9 mouse cellular contexts compared by ENCODE assay signal in genomic region chr2:92427882-92428281, GRCm38 (mm10). TPM values are rescaled to one million over a fixed set of nuclear protein-coding genes. Genes with fewer than 3 reads are reported as not detected.
DNase-seq lines count a peak whose midpoint lies in the region; ATAC-seq and TF ChIP-seq lines count a peak whose summit lies in the region.
"Had no signal": no experiment of that assay in that cellular context is flagged by ENCODE, and none has a peak within 500 bp of the region (broad histone marks: within the 10 kb centered on the region; RNA-seq: fewer than 3 reads in every experiment).

No protein-coding gene starts in this region.

- WGBS in neural tube, embryonic 13.5 days, result 69% methylated on average over 6 of the region's 6 CpGs
- WGBS in forebrain, embryonic 16.5 days, result 33% methylated on average over 6 of the region's 6 CpGs
- WGBS in heart, postnatal 0 days, result 27% methylated on average over 6 of the region's 6 CpGs
- 34% methylated on average over 6 of the region's 6 CpGs for WGBS in lung, embryonic 14.5 days
- 46% methylated on average over 6 of the region's 6 CpGs for WGBS in stomach, embryonic 14.5 days

- DNase-seq in neural tube, embryonic 10.5 days (ENCODE audit: extremely low spot score, low spot score), result no peak
- DNase-seq in heart, postnatal 0 days (ENCODE audit: low spot score), result peak; percentile 92
- peak; percentile 75 to 88 for DNase-seq in layer of hippocampus, adult 2 months (ENCODE audit: low spot score in 2 of 2)
- DNase-seq in lung, embryonic 14.5 days, result peak; percentile 86

- no peak overlapping the region for H3K4me3 ChIP-seq in neural tube, embryonic 13.5 days
- H3K4me3 ChIP-seq in forebrain, embryonic 16.5 days (replicated peaks; ENCODE audit: low read length), result no peak overlapping the region
- H3K4me3 ChIP-seq in heart, postnatal 0 days (ENCODE audit: low read depth, low read length), result no peak overlapping the region
- H3K4me3 ChIP-seq in layer of hippocampus, adult 2 months, result no peak overlapping the region; the same call in 1 of the 2 replicates
- no peak overlapping the region for H3K4me3 ChIP-seq in lung, embryonic 14.5 days (ENCODE audit: low read depth, low read length)
- no peak overlapping the region for H3K4me3 ChIP-seq in stomach, embryonic 14.5 days (ENCODE audit: low read depth, low read length)

- no peaks in the 10 kb centered on the region for H3K27me3 ChIP-seq in neural tube, embryonic 13.5 days
- no peaks in the 10 kb centered on the region for H3K27me3 ChIP-seq in forebrain, embryonic 16.5 days (replicated peaks; ENCODE audit: control insufficient read depth, insufficient read depth, low read length)
- no peaks in the 10 kb centered on the region for H3K27me3 ChIP-seq in heart, postnatal 0 days (ENCODE audit: control insufficient read depth, insufficient read depth, low read length)
- H3K27me3 ChIP-seq in lung, embryonic 14.5 days (ENCODE audit: insufficient read depth, low read length), result no peaks in the 10 kb centered on the region
- H3K27me3 ChIP-seq in stomach, embryonic 14.5 days (ENCODE audit: control insufficient read depth, insufficient read depth, low read length), result no peaks in the 10 kb centered on the region

- no peak overlapping the region; the same call in 1 of the 2 replicates for H3K27ac ChIP-seq in neural tube, embryonic 13.5 days (replicated peaks)
- H3K27ac ChIP-seq in forebrain, embryonic 16.5 days (ENCODE audit: low read length), result 0 out of 2 replicates have a peak overlapping the region, but pooled peaks have one; percentile 9
- H3K27ac ChIP-seq in heart, postnatal 0 days (ENCODE audit: low read depth), result peak overlapping the region; percentile 90
- H3K27ac ChIP-seq in layer of hippocampus, adult 2 months, result peak overlapping the region; percentile 94
- peak overlapping the region; percentile 61 for H3K27ac ChIP-seq in lung, embryonic 14.5 days (ENCODE audit: low read depth)
- H3K27ac ChIP-seq in stomach, embryonic 14.5 days (ENCODE audit: low read length), result peak overlapping the region; percentile 71; the same call in 1 of the 2 replicates

- no peak for TF ChIP-seq EP300 in heart, postnatal 0 days (IDR thresholded peaks at IDR 0.05; ENCODE audit: low read depth)

- ATAC-seq in neural tube, embryonic 13.5 days (ENCODE audit: low read depth), result no peak
- ATAC-seq in forebrain, embryonic 16.5 days, result peak; percentile 34
- ATAC-seq in heart, postnatal 0 days (ENCODE audit: insufficient read depth, low read depth), result peak; percentile 57
- peak; percentile 72 for ATAC-seq in lung, embryonic 14.5 days (ENCODE audit: insufficient read depth)
- peak; percentile 80 for ATAC-seq in stomach, embryonic 14.5 days (ENCODE audit: insufficient number of reproducible peaks, insufficient read depth, low FRiP score, low read depth)
- no peak for ATAC-seq in monocyte, adult 5-6 weeks (replicated peaks; ENCODE audit: insufficient number of reproducible peaks, low FRiP score, low TSS enrichment, poor library complexity, severe bottlenecking)

- H3K4me1 ChIP-seq in neural tube, embryonic 13.5 days (replicated peaks), result peaks cover 98% of the 10 kb centered on the region
- peaks cover 72% of the 10 kb centered on the region for H3K4me1 ChIP-seq in forebrain, embryonic 16.5 days (replicated peaks; ENCODE audit: control insufficient read depth, insufficient read depth, low read length)
- peaks cover 91% of the 10 kb centered on the region for H3K4me1 ChIP-seq in heart, postnatal 0 days (ENCODE audit: control insufficient read depth, insufficient read depth)
- H3K4me1 ChIP-seq in lung, embryonic 14.5 days (ENCODE audit: insufficient read depth), result peaks cover 48% of the 10 kb centered on the region
- H3K4me1 ChIP-seq in stomach, embryonic 14.5 days (ENCODE audit: control insufficient read depth, insufficient read depth, low read length), result peaks cover 67% of the 10 kb centered on the region

- TF ChIP-seq CTCF in heart, postnatal 0 days (IDR thresholded peaks at IDR 0.05; ENCODE audit: low read depth), result no peak; the same call in 1 of the 2 replicates
- TF ChIP-seq CTCF in layer of hippocampus, adult 2 months (conservative IDR thresholded peaks at IDR 0.05), result no peak
- no peak for TF ChIP-seq CTCF in lung, embryonic 14.5 days (IDR thresholded peaks at IDR 0.05; ENCODE audit: low read depth)

- no peaks in the 10 kb centered on the region for H3K9me3 ChIP-seq in neural tube, embryonic 13.5 days
- H3K9me3 ChIP-seq in forebrain, embryonic 16.5 days (ENCODE audit: control insufficient read depth, low read length), result no peaks in the 10 kb centered on the region
- no peaks in the 10 kb centered on the region for H3K9me3 ChIP-seq in heart, postnatal 0 days (replicated peaks; ENCODE audit: control insufficient read depth, low read length)
- no peaks in the 10 kb centered on the region for H3K9me3 ChIP-seq in lung, embryonic 14.5 days (ENCODE audit: low read depth, low read length)
- no peaks in the 10 kb centered on the region for H3K9me3 ChIP-seq in stomach, embryonic 14.5 days (ENCODE audit: control insufficient read depth, low read depth, low read length)
- H3K9me3 ChIP-seq: G1E had no signal

- 0 out of 2 replicates have a peak overlapping the region, but pooled peaks have one; percentile 4 for H3K9ac ChIP-seq in neural tube, embryonic 13.5 days
- H3K9ac ChIP-seq in forebrain, embryonic 16.5 days (replicated peaks; ENCODE audit: low read depth, low read length), result no peak overlapping the region
- H3K9ac ChIP-seq in heart, postnatal 0 days (replicated peaks; ENCODE audit: low read depth, low read length), result peak overlapping the region; percentile 32; the same call in 1 of the 2 replicates
- no peak overlapping the region for H3K9ac ChIP-seq in lung, embryonic 14.5 days
- H3K9ac ChIP-seq in stomach, embryonic 14.5 days (replicated peaks; ENCODE audit: low read depth, low read length), result no peak overlapping the region

- H3K36me3 ChIP-seq in neural tube, embryonic 13.5 days, result peaks cover 23% of the 10 kb centered on the region
- peaks cover 4% of the 10 kb centered on the region; the same call in 1 of the 2 replicates for H3K36me3 ChIP-seq in forebrain, embryonic 16.5 days (ENCODE audit: control insufficient read depth, insufficient read depth)
- peaks cover 11% of the 10 kb centered on the region; the same call in 1 of the 2 replicates for H3K36me3 ChIP-seq in heart, postnatal 0 days (replicated peaks; ENCODE audit: control insufficient read depth, insufficient read depth, low read length)
- H3K36me3 ChIP-seq in lung, embryonic 14.5 days (ENCODE audit: insufficient read depth), result peaks cover 33% of the 10 kb centered on the region
- H3K36me3 ChIP-seq in stomach, embryonic 14.5 days (ENCODE audit: control insufficient read depth, insufficient read depth, low read length), result peaks cover 2% of the 10 kb centered on the region

- H3K4me2 ChIP-seq in neural tube, embryonic 13.5 days, result no peak overlapping the region
- H3K4me2 ChIP-seq in forebrain, embryonic 16.5 days (ENCODE audit: low read length), result no peak overlapping the region
- peak overlapping the region; percentile 8; the same call in 1 of the 2 replicates for H3K4me2 ChIP-seq in heart, postnatal 0 days (ENCODE audit: low read depth, low read length)
- H3K4me2 ChIP-seq in lung, embryonic 14.5 days, result 0 out of 2 replicates have a peak overlapping the region, but pooled peaks have one; percentile 3
- H3K4me2 ChIP-seq in stomach, embryonic 14.5 days (replicated peaks; ENCODE audit: low read depth, low read length), result no peak overlapping the region

RNA-seq across cellular contexts. Expression of gene Cry2, which starts 6.0 kb away (rescaled TPM):
- 35.9 and 37.7 TPM in 2 replicates for polyA plus RNA-seq in neural tube, embryonic 13.5 days (2015; fragmentation: Nextera tagmentation; extraction: Ambion mirVana)
- polyA plus RNA-seq in forebrain, embryonic 16.5 days (2015; fragmentation: Nextera tagmentation; extraction: Ambion mirVana), result 40.1 and 46.8 TPM in 2 replicates
- 9.5 and 15.3 TPM in 2 replicates for total RNA-seq in heart, postnatal 0 days (2014; rRNA removed; ENCODE audit: low replicate concordance)
- polyA plus RNA-seq in heart, postnatal 0 days (2015; fragmentation: Nextera tagmentation; extraction: Ambion mirVana), result 14.0 and 17.3 TPM in 2 replicates
- 100 to 1,000 TPM; 105 to 108 TPM for total RNA-seq in layer of hippocampus, adult 2 months (2021)
- 19.9 and 22.0 TPM in 2 replicates for polyA plus RNA-seq in lung, embryonic 14.5 days (2014; fragmentation: Nextera tagmentation; extraction: Ambion mirVana)
- 24.2 and 25.7 TPM in 2 replicates for polyA plus RNA-seq in stomach, embryonic 14.5 days (2014; fragmentation: Nextera tagmentation; extraction: Ambion mirVana)
- 4.2 to 10.6 TPM (median 7.3 TPM) in 3 replicates for total RNA-seq in monocyte, adult 5-6 weeks (2017)

RNA-seq across cellular contexts. Expression of gene Mapk8ip1, which starts 26.8 kb away (rescaled TPM):
- polyA plus RNA-seq in neural tube, embryonic 13.5 days (2015; fragmentation: Nextera tagmentation; extraction: Ambion mirVana), result 138 and 152 TPM in 2 replicates
- polyA plus RNA-seq in forebrain, embryonic 16.5 days (2015; fragmentation: Nextera tagmentation; extraction: Ambion mirVana), result 101 TPM in 2 replicates
- total RNA-seq in heart, postnatal 0 days (2014; rRNA removed; ENCODE audit: low replicate concordance), result 5.6 and 8.4 TPM in 2 replicates
- 2.7 and 3.1 TPM in 2 replicates for polyA plus RNA-seq in heart, postnatal 0 days (2015; fragmentation: Nextera tagmentation; extraction: Ambion mirVana)
- 100 to 1,000 TPM; 338 to 354 TPM for total RNA-seq in layer of hippocampus, adult 2 months (2021)
- 6.2 TPM in 2 replicates for polyA plus RNA-seq in lung, embryonic 14.5 days (2014; fragmentation: Nextera tagmentation; extraction: Ambion mirVana)
- polyA plus RNA-seq in stomach, embryonic 14.5 days (2014; fragmentation: Nextera tagmentation; extraction: Ambion mirVana), result 11.3 and 12.7 TPM in 2 replicates
- not detected in 3 replicates for total RNA-seq in monocyte, adult 5-6 weeks (2017)

RNA-seq across cellular contexts. Expression of gene Slc35c1, which starts 32.5 kb away (rescaled TPM):
- polyA plus RNA-seq in neural tube, embryonic 13.5 days (2015; fragmentation: Nextera tagmentation; extraction: Ambion mirVana), result 12.3 and 13.1 TPM in 2 replicates
- 10.6 and 12.7 TPM in 2 replicates for polyA plus RNA-seq in forebrain, embryonic 16.5 days (2015; fragmentation: Nextera tagmentation; extraction: Ambion mirVana)
- total RNA-seq in heart, postnatal 0 days (2014; rRNA removed; ENCODE audit: low replicate concordance), result 2.7 and 4.6 TPM in 2 replicates
- 5.0 and 5.1 TPM in 2 replicates for polyA plus RNA-seq in heart, postnatal 0 days (2015; fragmentation: Nextera tagmentation; extraction: Ambion mirVana)
- 10 to 100 TPM; 14.0 to 15.7 TPM for total RNA-seq in layer of hippocampus, adult 2 months (2021)
- polyA plus RNA-seq in lung, embryonic 14.5 days (2014; fragmentation: Nextera tagmentation; extraction: Ambion mirVana), result 14.7 and 16.9 TPM in 2 replicates
- polyA plus RNA-seq in stomach, embryonic 14.5 days (2014; fragmentation: Nextera tagmentation; extraction: Ambion mirVana), result 19.2 and 21.7 TPM in 2 replicates
- 9.0 to 24.2 TPM (median 15.1 TPM) in 3 replicates for total RNA-seq in monocyte, adult 5-6 weeks (2017)

RNA-seq across cellular contexts. Expression of gene 1700029I15Rik, which starts 45.5 kb away (rescaled TPM):
- polyA plus RNA-seq in neural tube, embryonic 13.5 days (2015; fragmentation: Nextera tagmentation; extraction: Ambion mirVana), result 6.4 TPM in 2 replicates
- 5.7 and 8.6 TPM in 2 replicates for polyA plus RNA-seq in forebrain, embryonic 16.5 days (2015; fragmentation: Nextera tagmentation; extraction: Ambion mirVana)
- 2.8 and 4.6 TPM in 2 replicates for total RNA-seq in heart, postnatal 0 days (2014; rRNA removed; ENCODE audit: low replicate concordance)
- polyA plus RNA-seq in heart, postnatal 0 days (2015; fragmentation: Nextera tagmentation; extraction: Ambion mirVana), result 0.56 and 0.87 TPM in 2 replicates
- total RNA-seq in layer of hippocampus, adult 2 months (2021), result 1 to 10 TPM; 4.5 to 5.0 TPM
- 1.1 and 1.2 TPM in 2 replicates for polyA plus RNA-seq in lung, embryonic 14.5 days (2014; fragmentation: Nextera tagmentation; extraction: Ambion mirVana)
- polyA plus RNA-seq in stomach, embryonic 14.5 days (2014; fragmentation: Nextera tagmentation; extraction: Ambion mirVana), result 1.4 and 2.6 TPM in 2 replicates
- total RNA-seq in monocyte, adult 5-6 weeks (2017), result 1.6 to 6.7 TPM (median 4.8 TPM) in 3 replicates

RNA-seq across cellular contexts. Expression of gene Large2, which starts 53.2 kb away (rescaled TPM):
- polyA plus RNA-seq in neural tube, embryonic 13.5 days (2015; fragmentation: Nextera tagmentation; extraction: Ambion mirVana), result 0.74 and 1.4 TPM in 2 replicates
- 1.4 and 2.4 TPM in 2 replicates for polyA plus RNA-seq in forebrain, embryonic 16.5 days (2015; fragmentation: Nextera tagmentation; extraction: Ambion mirVana)
- not detected in 2 replicates for total RNA-seq in heart, postnatal 0 days (2014; rRNA removed; ENCODE audit: low replicate concordance)
- 0.25 and 0.47 TPM in 2 replicates for polyA plus RNA-seq in heart, postnatal 0 days (2015; fragmentation: Nextera tagmentation; extraction: Ambion mirVana)
- 1 to 10 TPM in 1 of 2 experiments, under 1 TPM in 1; 0.98 to 1.1 TPM for total RNA-seq in layer of hippocampus, adult 2 months (2021)
- 15.3 and 16.6 TPM in 2 replicates for polyA plus RNA-seq in lung, embryonic 14.5 days (2014; fragmentation: Nextera tagmentation; extraction: Ambion mirVana)
- polyA plus RNA-seq in stomach, embryonic 14.5 days (2014; fragmentation: Nextera tagmentation; extraction: Ambion mirVana), result 14.8 and 14.9 TPM in 2 replicates
- not detected in 3 replicates for total RNA-seq in monocyte, adult 5-6 weeks (2017)
- polyA plus RNA-seq: G1E had no signal

Comparison
In these comparisons a context has a peak if more than half of its experiments do, and no peak if none do; other contexts are left out.
1. ATAC-seq: peak in forebrain, embryonic 16.5 days (single experiment), heart, postnatal 0 days (single experiment), lung, embryonic 14.5 days (single experiment) and stomach, embryonic 14.5 days (single experiment); none in neural tube, embryonic 13.5 days (single experiment) and monocyte, adult 5-6 weeks (single experiment).
2. H3K4me2 ChIP-seq: peak in heart, postnatal 0 days (single experiment) and lung, embryonic 14.5 days (single experiment); none in neural tube, embryonic 13.5 days (single experiment), forebrain, embryonic 16.5 days (single experiment) and stomach, embryonic 14.5 days (single experiment).
3. H3K9ac ChIP-seq: peak in neural tube, embryonic 13.5 days (single experiment) and heart, postnatal 0 days (single experiment); none in forebrain, embryonic 16.5 days (single experiment), lung, embryonic 14.5 days (single experiment) and stomach, embryonic 14.5 days (single experiment).